Mouse (Mus musculus): ENCODE results near the gene Ier5. TPM values are rescaled to one million over a fixed set of nuclear protein-coding genes. Genes with fewer than 3 reads are reported as not detected.

Gene Ier5
- polyA plus RNA-seq, 1 experiment from 2014 or later, result 6.7 TPM

DNA sequence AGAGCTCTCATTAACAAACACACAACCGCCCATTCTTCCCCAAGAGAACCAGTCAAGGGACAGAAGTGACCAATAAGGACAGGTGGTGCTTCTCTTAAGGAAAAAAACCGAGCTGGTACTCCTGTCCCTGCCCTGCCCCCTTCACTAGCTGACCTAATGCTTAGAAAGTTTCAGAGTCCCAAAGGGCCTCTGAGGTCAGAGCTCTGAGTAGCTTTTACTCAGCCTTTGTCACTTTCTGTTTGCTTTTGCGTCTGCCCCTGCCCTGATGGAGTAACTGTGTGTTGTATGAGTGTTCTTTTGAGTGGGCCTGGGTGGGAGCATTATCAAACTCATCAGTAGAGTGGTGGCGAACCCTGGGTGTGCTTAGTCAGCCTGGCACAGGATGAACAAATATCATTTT lies 9.0 kb upstream of the Ier5 start:
- Histone ChIP-seq H3K4me1 (replicated peaks; ENCODE audit: control insufficient read depth, insufficient read depth, low read length) (peaks cover 17% of the 10 kb centered on the region), H3K9me3 (ENCODE audit: control insufficient read depth, low read length) (no peaks in the 10 kb centered on the region), H3K27ac (ENCODE audit: low read depth) (no peak overlapping the region), H3K4me2 (ENCODE audit: low read length) (no peak overlapping the region), H3K4me3 (ENCODE audit: low read depth, low read length) (no peak overlapping the region), H3K27me3 (replicated peaks; ENCODE audit: control insufficient read depth, insufficient read depth, low read length) (no peaks in the 10 kb centered on the region), H3K9ac (ENCODE audit: low read length) (no peak overlapping the region), H3K36me3 (ENCODE audit: control insufficient read depth, insufficient read depth, low read length) (no peaks in the 10 kb centered on the region)
- DNase-seq (ENCODE audit: low spot score) (no peak), ATAC-seq (replicated peaks; ENCODE audit: low FRiP score, low TSS enrichment, low read depth) (no peak)
- 34% methylated on average over 4 of the region's 4 CpGs for WGBS

- DNase-seq (ENCODE audit: low spot score), result no peak
- ATAC-seq (replicated peaks; ENCODE audit: low FRiP score, low TSS enrichment, low read depth), result no peak
- Histone ChIP-seq H3K4me1 (replicated peaks; ENCODE audit: control insufficient read depth, insufficient read depth, low read length) (peaks cover 17% of the 10 kb centered on the region), H3K4me3 (ENCODE audit: low read depth, low read length) (no peak overlapping the region), H3K36me3 (ENCODE audit: control insufficient read depth, insufficient read depth, low read length) (no peaks in the 10 kb centered on the region), H3K27ac (ENCODE audit: low read depth) (no peak overlapping the region), H3K27me3 (replicated peaks; ENCODE audit: control insufficient read depth, insufficient read depth, low read length) (no peaks in the 10 kb centered on the region), H3K9me3 (ENCODE audit: control insufficient read depth, low read length) (no peaks in the 10 kb centered on the region), H3K4me2 (ENCODE audit: low read length) (no peak overlapping the region), H3K9ac (ENCODE audit: low read length) (no peak overlapping the region)
- WGBS, result 17% methylated on average over 5 of the region's 5 CpGs
Measured at GRCm38 (mm10) chr1:155107843-155108242, 8.4 kb upstream of the Ier5 start.

DNA sequence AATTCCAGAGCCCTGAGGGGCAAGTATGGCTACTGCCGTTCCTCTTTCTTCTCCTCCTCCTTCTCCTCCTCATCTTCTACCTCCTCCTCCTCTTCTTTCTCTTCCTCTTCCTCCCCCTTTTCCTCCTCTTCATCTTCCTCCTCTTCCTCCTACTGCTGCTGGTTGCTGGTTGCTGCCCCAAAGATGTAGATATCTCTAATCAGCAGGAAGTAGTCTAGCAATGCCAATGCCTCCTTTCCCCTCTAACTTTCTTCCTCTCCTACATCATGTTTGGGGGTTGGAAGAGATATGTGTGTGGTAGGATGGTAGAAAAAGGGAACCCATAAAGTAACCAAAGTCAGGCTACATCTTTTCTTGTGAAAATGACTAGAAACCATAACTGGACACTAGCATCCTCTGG lies 6.9 kb upstream of the Ier5 start:
- DNase-seq (ENCODE audit: low spot score), result no peak

GRCm38 (mm10) chr1:155103991-155104390 lies 4.6 kb upstream of the Ier5 start:
- peaks cover 11% of the 10 kb centered on the region for H3K4me1 ChIP-seq (replicated peaks; ENCODE audit: control insufficient read depth, insufficient read depth, low read length)
- 87% methylated on average over 5 of the region's 5 CpGs for WGBS
- H3K9me3 ChIP-seq (ENCODE audit: control insufficient read depth, low read length), result no peaks in the 10 kb centered on the region
- H3K27me3 ChIP-seq (replicated peaks; ENCODE audit: control insufficient read depth, insufficient read depth, low read length), result no peaks in the 10 kb centered on the region
- ATAC-seq (replicated peaks; ENCODE audit: low FRiP score, low TSS enrichment, low read depth) (no peak), DNase-seq (ENCODE audit: low spot score) (no peak)
- H3K4me2 ChIP-seq (ENCODE audit: low read length), result no peak overlapping the region
- H3K4me3 ChIP-seq (ENCODE audit: low read depth, low read length), result no peak overlapping the region
- H3K9ac ChIP-seq (ENCODE audit: low read length), result no peak overlapping the region
- no peaks in the 10 kb centered on the region for H3K36me3 ChIP-seq (ENCODE audit: control insufficient read depth, insufficient read depth, low read length)
- H3K27ac ChIP-seq (ENCODE audit: low read depth), result no peak overlapping the region

More for the DNA sequence above, 6.9 kb upstream of the Ier5 start:
- Histone ChIP-seq H3K9me3 (ENCODE audit: control insufficient read depth, low read length) (no peaks in the 10 kb centered on the region), H3K4me1 (replicated peaks; ENCODE audit: control insufficient read depth, insufficient read depth, low read length) (peaks cover 17% of the 10 kb centered on the region), H3K27ac (ENCODE audit: low read depth) (no peak overlapping the region), H3K4me3 (ENCODE audit: low read depth, low read length) (no peak overlapping the region), H3K27me3 (replicated peaks; ENCODE audit: control insufficient read depth, insufficient read depth, low read length) (no peaks in the 10 kb centered on the region), H3K9ac (ENCODE audit: low read length) (no peak overlapping the region), H3K4me2 (ENCODE audit: low read length) (no peak overlapping the region), H3K36me3 (ENCODE audit: control insufficient read depth, insufficient read depth, low read length) (no peaks in the 10 kb centered on the region)
- WGBS, result 50% methylated on average over 1 of the region's 1 CpGs
- ATAC-seq (replicated peaks; ENCODE audit: low FRiP score, low TSS enrichment, low read depth), result no peak

- WGBS, result 80% methylated on average over 4 of the region's 4 CpGs
- no peaks in the 10 kb centered on the region for H3K36me3 ChIP-seq (ENCODE audit: control insufficient read depth, insufficient read depth, low read length)
- DNase-seq (ENCODE audit: low spot score), result no peak
- peaks cover 2% of the 10 kb centered on the region; the same call in 1 of the 2 replicates for H3K4me1 ChIP-seq (replicated peaks; ENCODE audit: control insufficient read depth, insufficient read depth, low read length)
- no peak overlapping the region for H3K27ac ChIP-seq (ENCODE audit: low read depth)
- H3K27me3 ChIP-seq (replicated peaks; ENCODE audit: control insufficient read depth, insufficient read depth, low read length), result no peaks in the 10 kb centered on the region
- no peak overlapping the region for H3K4me3 ChIP-seq (ENCODE audit: low read depth, low read length)
- no peaks in the 10 kb centered on the region for H3K9me3 ChIP-seq (ENCODE audit: control insufficient read depth, low read length)
- no peak overlapping the region for H3K4me2 ChIP-seq (ENCODE audit: low read length)
- no peak for ATAC-seq (replicated peaks; ENCODE audit: low FRiP score, low TSS enrichment, low read depth)
- H3K9ac ChIP-seq (ENCODE audit: low read length), result no peak overlapping the region
Measured at GRCm38 (mm10) chr1:155102631-155103030, 3.2 kb upstream of the Ier5 start.

DNA sequence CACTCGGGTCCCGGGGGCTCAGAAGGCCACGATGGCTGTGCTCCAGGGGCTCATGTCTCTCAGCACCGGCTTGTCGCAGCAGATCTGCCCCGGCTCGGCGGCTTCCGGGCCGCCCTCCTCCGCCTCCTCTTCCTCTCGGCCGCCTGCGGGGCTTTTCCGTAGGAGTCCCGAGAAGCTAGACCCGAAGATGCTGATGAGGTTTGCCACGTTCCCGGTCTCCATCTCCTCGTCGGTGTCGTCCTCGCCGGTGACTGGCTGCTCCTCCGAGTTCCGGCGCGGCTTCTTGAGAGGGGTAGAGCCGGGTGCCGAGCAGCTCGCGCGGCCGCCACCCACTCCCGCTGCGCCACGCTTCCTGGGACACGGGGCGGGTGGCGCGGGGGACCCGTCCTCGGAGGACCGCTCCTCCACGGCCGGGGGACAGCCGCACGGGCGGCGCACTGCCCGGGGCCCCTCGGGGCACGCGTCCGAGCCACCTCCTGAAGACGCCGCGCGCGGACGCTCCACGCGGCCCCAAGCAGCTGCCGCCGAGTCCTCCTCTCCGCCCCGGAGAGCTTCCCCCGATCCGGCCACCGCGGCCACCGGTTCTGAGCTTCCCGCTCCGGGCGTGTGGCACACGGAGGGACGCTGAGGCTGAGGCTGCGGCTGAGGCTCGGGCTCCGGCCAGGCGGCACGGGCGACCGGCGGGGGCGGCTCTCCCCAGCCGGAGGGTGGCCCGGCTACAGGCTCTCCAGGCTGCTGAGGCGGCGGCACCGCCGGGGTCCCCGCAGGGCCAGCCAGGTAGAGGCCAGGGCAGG lies 753 bp downstream of the Ier5 start:
- H3K9me3 ChIP-seq (ENCODE audit: control insufficient read depth, low read length), result no peaks in the 10 kb centered on the region

GRCm38 (mm10) chr1:155097931-155098485 lies 1.4 kb downstream of the Ier5 start:
- Histone ChIP-seq H3K4me1 (replicated peaks; ENCODE audit: control insufficient read depth, insufficient read depth, low read length) (peaks cover 22% of the 10 kb centered on the region), H3K9me3 (ENCODE audit: control insufficient read depth, low read length) (no peaks in the 10 kb centered on the region), H3K36me3 (ENCODE audit: control insufficient read depth, insufficient read depth, low read length) (no peaks in the 10 kb centered on the region), H3K27ac (ENCODE audit: low read depth) (peak overlapping the region; percentile 80), H3K27me3 (replicated peaks; ENCODE audit: control insufficient read depth, insufficient read depth, low read length) (no peaks in the 10 kb centered on the region), H3K4me2 (ENCODE audit: low read length) (peak overlapping the region; percentile 76), H3K4me3 (ENCODE audit: low read depth, low read length) (peak overlapping the region; percentile 96), H3K9ac (ENCODE audit: low read length) (peak overlapping the region; percentile 97)
- under 1% methylated on average over 33 of the region's 33 CpGs for WGBS
- ATAC-seq (replicated peaks; ENCODE audit: low FRiP score, low TSS enrichment, low read depth) (no peak), DNase-seq (ENCODE audit: low spot score) (peak; percentile 81)

More for the DNA sequence above, 753 bp downstream of the Ier5 start:
- no peaks in the 10 kb centered on the region for H3K27me3 ChIP-seq (replicated peaks; ENCODE audit: control insufficient read depth, insufficient read depth, low read length)
- H3K4me2 ChIP-seq (ENCODE audit: low read length), result peak overlapping the region; percentile 76
- 0% methylated on average over 88 of the region's 93 CpGs for WGBS
- ATAC-seq (replicated peaks; ENCODE audit: low FRiP score, low TSS enrichment, low read depth), result peak; percentile 65
- peak overlapping the region; percentile 97 for H3K9ac ChIP-seq (ENCODE audit: low read length)
- DNase-seq (ENCODE audit: low spot score), result peak; percentile 86
- peaks cover 15% of the 10 kb centered on the region for H3K4me1 ChIP-seq (replicated peaks; ENCODE audit: control insufficient read depth, insufficient read depth, low read length)
- peak overlapping the region; percentile 80 for H3K27ac ChIP-seq (ENCODE audit: low read depth)
- peak overlapping the region; percentile 96 for H3K4me3 ChIP-seq (ENCODE audit: low read depth, low read length)
- no peaks in the 10 kb centered on the region for H3K36me3 ChIP-seq (ENCODE audit: control insufficient read depth, insufficient read depth, low read length)

DNA sequence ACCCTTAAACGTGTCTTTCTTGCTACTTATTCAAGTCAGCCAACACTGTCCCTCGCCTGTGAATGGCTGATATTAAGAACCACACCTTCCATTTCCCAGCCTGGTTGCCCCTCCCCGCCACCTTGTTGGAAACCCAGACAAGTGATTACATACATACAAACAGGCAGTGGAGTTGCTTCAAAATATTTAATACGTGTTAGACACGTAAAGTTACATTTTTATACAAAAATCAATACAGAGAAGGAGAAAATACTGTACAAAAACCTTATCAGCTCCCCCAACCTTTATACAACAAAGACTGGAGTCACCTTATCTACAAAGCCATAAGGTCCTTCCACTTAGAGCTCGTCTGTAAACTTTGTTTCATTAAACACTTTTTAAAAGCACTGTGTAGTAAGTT lies 2.1 kb downstream of the Ier5 start:
- H3K36me3 ChIP-seq (ENCODE audit: control insufficient read depth, insufficient read depth, low read length), result no peaks in the 10 kb centered on the region
- peak overlapping the region; percentile 76 for H3K4me2 ChIP-seq (ENCODE audit: low read length)
- H3K9me3 ChIP-seq (ENCODE audit: control insufficient read depth, low read length), result no peaks in the 10 kb centered on the region
- ATAC-seq (replicated peaks; ENCODE audit: low FRiP score, low TSS enrichment, low read depth) (no peak), DNase-seq (ENCODE audit: low spot score) (no peak)
- 24% methylated on average over 6 of the region's 6 CpGs for WGBS
- peak overlapping the region; percentile 80 for H3K27ac ChIP-seq (ENCODE audit: low read depth)
- peaks cover 29% of the 10 kb centered on the region for H3K4me1 ChIP-seq (replicated peaks; ENCODE audit: control insufficient read depth, insufficient read depth, low read length)
- H3K9ac ChIP-seq (ENCODE audit: low read length), result peak overlapping the region; percentile 97
- H3K27me3 ChIP-seq (replicated peaks; ENCODE audit: control insufficient read depth, insufficient read depth, low read length), result no peaks in the 10 kb centered on the region
- H3K4me3 ChIP-seq (ENCODE audit: low read depth, low read length), result peak overlapping the region; percentile 96

Data from intestine, embryonic 14.5 days (tissue).